Mouse (Mus musculus) frontal cortex, adult (tissue): ENCODE results near the gene Igf2r.
A peak's percentile ranks its signal among the peaks of the same experiment; 100 is the strongest.

Experiments
- ATAC-seq: cut with Nextera tagmentation; 2 replicates; pipeline ENCODE4 v1.9.2; 2017; ENCODE audit warnings: mild to moderate bottlenecking, moderate library complexity, mixed read lengths; ENCODE audit not compliant: low TSS enrichment

The Igf2r gene

GRCm38 (mm10) chr17:12782861-12783847 is 13.7 kb upstream of the Igf2r start:
- ATAC-seq, result peak; percentile 41; the same call in 1 of the 2 replicates

DNA sequence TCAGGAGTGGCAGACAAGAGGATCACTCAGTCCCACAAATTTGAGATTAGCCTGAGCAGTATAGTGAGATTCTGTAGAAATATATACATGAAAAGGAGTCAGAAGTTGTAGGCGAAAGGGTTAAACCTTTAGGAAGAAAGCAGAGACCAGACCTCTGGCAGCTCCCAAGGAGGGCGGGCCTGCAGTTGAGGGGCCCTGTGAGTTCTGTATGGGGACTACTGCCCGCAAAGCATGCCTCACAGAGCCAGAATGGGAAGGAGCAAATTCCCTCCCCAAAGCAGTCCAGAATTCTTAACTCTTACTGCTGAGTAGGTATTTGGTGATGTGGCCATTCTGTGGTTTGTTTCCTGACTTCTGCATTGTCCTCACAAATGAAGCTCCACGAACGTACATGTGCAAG is 11.6 kb upstream of the Igf2r start:
- ATAC-seq, result no peak

GRCm38 (mm10) chr17:12780125-12780524 is 10.7 kb upstream of the Igf2r start:
- ATAC-seq, result no peak

- no peak for ATAC-seq
These were observed 10.0 kb upstream of the Igf2r start for GRCm38 (mm10) chr17:12779442-12779841.

DNA sequence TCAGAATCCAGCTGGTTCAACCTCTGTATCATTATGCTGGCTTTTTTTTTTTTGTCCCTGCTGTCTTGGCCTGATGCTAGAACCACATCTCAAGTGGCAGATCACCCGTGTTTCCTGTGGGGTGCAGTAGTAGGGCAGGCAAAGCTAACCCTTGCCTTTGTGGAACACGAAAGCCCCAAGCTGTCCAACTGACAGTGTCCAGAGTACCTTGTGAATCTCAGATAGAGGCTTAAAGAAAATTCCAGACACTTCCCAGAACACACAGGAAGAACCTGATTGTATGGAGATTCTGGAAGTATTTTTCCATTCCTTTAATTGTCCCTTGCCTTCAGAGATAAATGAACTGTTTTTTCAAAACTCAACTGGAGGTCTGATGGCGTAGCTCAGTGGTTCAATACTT is 4.5 kb upstream of the Igf2r start:
- ATAC-seq, result no peak

GRCm38 (mm10) chr17:12770500-12770899 is 1.0 kb upstream of the Igf2r start:
- ATAC-seq, result no peak

GRCm38 (mm10) chr17:12768415-12769379 is 767 bp downstream of the Igf2r start:
- ATAC-seq, result peak; percentile 8; the same call in 1 of the 2 replicates

GRCm38 (mm10) chr17:12767294-12767852 is 2.1 kb downstream of the Igf2r start:
- ATAC-seq, result no peak

- no peak for ATAC-seq
These were observed 6.1 kb downstream of the Igf2r start for GRCm38 (mm10) chr17:12763412-12763811.

- no peak for ATAC-seq
These were observed 8.9 kb downstream of the Igf2r start for GRCm38 (mm10) chr17:12760355-12761146.

- ATAC-seq, result no peak
These were observed 9.8 kb downstream of the Igf2r start for GRCm38 (mm10) chr17:12759646-12760074.

GRCm38 (mm10) chr17:12758701-12759455 is 10.6 kb downstream of the Igf2r start:
- ATAC-seq, result no peak

DNA sequence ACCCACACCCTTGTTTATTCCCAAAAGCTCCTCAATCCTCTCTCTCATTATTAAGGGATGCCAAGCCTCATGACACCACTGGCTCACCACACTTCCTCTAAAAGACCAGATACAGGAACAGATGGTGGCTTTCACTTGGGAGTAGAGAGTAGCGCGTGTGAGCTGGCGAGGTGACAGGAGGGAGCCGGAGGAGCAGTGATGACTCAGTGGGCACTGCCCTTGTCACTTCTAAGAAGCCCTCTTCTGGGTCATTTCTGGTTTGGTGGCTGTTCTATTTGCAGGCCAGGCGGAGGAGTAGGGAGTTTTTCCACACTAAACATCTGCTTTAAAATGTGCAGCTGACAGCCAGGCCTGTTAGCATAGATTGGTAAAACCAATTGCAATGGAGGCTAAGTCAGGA is 11.5 kb downstream of the Igf2r start:
- ATAC-seq, result peak; percentile 65

- ATAC-seq, result no peak
These were observed 12.3 kb downstream of the Igf2r start for GRCm38 (mm10) chr17:12757161-12757560.

- ATAC-seq, result no peak
These were observed 13.5 kb downstream of the Igf2r start for GRCm38 (mm10) chr17:12755951-12756350.

- no peak for ATAC-seq
These were observed 14.3 kb downstream of the Igf2r start for GRCm38 (mm10) chr17:12755146-12755545.

DNA sequence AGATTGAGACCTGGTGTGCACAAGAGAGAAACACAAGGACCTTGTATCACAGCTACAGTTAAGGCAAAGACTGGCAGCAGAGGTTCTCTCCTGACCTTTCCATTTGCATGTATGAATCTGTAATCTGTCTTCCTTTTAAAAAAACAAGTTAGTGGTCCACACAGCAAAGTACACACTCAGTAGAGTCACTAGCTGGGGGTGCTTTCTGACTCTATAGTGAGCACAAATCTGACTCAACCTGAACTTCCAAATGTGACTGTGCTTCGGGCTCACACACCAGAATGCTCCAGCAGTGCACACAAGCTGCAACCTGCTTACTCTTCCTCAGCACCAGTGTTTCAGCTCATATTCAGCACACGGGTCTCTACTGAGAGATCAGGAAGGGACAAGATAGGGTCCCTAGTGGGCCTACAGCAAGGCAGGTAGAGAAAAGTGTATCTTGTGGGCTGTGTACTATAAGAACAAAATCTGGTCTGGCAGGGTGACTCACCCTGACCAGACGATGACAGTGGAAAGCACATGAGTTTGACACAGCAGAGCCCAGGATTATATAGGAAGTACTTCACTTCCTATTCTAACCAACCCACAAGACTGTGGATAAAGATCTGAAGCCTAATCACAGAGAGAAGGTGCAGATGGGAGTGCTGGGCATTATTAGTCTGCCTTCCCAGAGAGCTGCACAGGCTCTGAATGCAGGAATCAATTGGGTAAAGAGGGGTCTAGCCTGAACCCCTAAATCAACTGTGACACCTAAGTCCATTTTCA is 15.0 kb downstream of the Igf2r start:
- no peak for ATAC-seq

- ATAC-seq, result no peak
These were observed 16.4 kb downstream of the Igf2r start for GRCm38 (mm10) chr17:12753050-12753449.

GRCm38 (mm10) chr17:12751641-12752040 is 17.8 kb downstream of the Igf2r start:
- no peak for ATAC-seq

DNA sequence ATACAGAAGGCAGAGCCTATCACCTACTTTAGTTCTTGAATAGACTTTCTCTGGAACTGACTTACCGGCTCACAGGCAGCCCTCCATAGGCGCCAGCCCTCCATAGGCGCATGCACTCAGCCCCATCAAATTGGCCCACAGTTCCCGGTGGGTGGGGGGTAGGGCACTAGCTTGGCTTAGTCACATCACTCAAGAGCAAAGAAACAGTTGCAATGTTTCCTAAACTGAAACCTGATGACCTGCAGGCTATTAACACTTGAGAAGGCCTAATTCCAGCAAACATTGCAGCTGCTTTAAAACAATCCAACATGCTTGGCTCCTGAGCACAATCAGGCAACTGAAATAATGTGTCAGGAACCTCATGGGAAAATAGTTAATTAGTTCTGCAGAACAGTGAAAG is 18.2 kb downstream of the Igf2r start:
- no peak for ATAC-seq
